Mouse (Mus musculus) megakaryocyte-erythroid progenitor cell, adult 5-6 weeks (primary cell): ENCODE data around the gene Hivep2. TPM values are rescaled to one million over a fixed set of nuclear protein-coding genes. Genes with fewer than 3 reads are reported as not detected.

ENCODE experiments used
- ATAC-seq: replicated peaks from 2 replicates; pipeline ENCODE4 v1.8.0; 2016; ENCODE audit warnings: mild to moderate bottlenecking, inconsistent platforms; ENCODE audit not compliant: severe bottlenecking, poor library complexity, low FRiP score, low TSS enrichment
- total RNA-seq, 2 experiments: library from RNA; stranded (forward) in 1 of 2; stranded (reverse) in 1 of 2; fragments of 200-1000, 215-1000 nt in 1 of 2; fragments of >200 nt in 1 of 2; fragmentation: Nextera tagmentation in 1 of 2; gene quantifications; 2 replicates each; pipeline ENCODE4 v1.2.3; 2014 to 2017

The Hivep2 gene
- total RNA-seq, 2 experiments from 2014 or later: 0.94 to 3.7 TPM

- ATAC-seq: no peak
Observed at GRCm38 (mm10) chr10:14017338-14017737, 51.5 kb downstream of the Hivep2 start.

DNA sequence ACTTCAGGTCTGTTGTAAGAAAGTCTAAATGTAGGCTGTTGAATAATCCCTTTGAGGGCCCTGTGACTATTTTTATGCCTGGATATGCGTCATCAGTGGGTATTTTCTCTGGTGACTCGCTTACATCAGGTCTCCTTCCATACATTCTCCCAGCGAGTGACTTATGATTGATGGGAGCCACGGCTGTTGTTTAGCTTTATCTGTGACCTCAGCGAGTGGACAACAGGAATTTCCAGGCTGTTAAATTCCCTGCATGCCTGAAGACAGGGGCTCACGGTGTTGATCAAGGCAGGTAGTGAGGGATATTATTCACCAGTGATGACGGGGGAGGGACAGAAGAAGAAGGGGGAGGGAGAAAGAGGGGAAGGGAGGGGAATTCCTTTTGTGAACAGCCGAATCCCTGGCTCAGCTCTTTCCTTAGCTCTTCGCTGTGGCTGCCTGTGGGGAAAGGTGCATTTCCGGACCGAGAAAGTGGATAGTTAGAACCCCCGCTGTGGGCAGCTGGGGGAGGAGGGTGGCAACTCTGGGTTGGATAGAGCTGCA lies 52.0 kb downstream of the Hivep2 start:
- ATAC-seq: no peak

DNA sequence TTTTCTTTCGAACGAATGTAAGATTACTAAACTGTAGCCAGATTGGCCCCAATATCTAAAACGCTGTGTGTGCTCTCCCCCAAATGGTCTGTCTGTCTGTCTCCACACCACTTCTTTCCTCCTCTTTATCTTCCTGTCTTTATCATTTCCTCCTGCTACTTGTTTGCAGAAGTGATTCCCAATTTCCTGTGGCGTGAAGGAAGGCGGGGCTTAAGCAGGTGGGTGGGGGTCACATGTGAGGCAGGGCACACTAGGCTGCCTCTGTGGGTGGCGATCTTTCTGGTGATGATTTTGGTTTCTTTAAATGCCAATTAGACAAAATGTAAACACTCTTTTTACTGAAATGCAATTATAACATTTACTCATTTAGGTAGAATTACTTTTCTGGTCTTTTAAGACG lies 52.8 kb downstream of the Hivep2 start:
- ATAC-seq: no peak

GRCm38 (mm10) chr10:14019198-14019597 lies 53.3 kb downstream of the Hivep2 start:
- no peak for ATAC-seq

GRCm38 (mm10) chr10:14020253-14020652 lies 54.4 kb downstream of the Hivep2 start:
- ATAC-seq: no peak

DNA sequence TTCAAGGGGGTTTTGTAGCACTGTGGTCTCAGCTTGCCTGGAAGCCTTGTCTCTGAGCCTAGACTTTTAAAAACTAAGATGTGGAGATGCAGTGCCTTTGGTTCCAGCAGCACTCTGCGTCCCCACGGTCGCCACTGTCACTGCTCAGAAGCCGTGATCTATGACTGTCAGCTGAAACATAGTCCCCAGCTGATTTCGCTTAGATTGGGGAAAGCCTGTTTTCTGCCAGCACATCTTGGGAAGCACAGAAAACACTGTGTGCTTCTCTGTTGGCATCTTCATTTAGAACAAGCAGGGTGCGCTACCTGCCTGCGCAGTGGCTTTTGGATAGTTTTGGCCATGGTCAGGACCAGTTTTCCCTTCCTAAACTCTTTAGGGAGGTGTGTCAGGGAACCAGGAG lies 59.1 kb downstream of the Hivep2 start:
- no peak for ATAC-seq

- ATAC-seq: no peak
Observed at GRCm38 (mm10) chr10:14027751-14028150, 61.9 kb downstream of the Hivep2 start.

GRCm38 (mm10) chr10:14028956-14029355 lies 63.1 kb downstream of the Hivep2 start:
- ATAC-seq: no peak

GRCm38 (mm10) chr10:14030458-14031035 lies 64.7 kb downstream of the Hivep2 start:
- no peak for ATAC-seq

GRCm38 (mm10) chr10:14032532-14032931 lies 66.7 kb downstream of the Hivep2 start:
- ATAC-seq: no peak

GRCm38 (mm10) chr10:14034046-14034445 lies 68.2 kb downstream of the Hivep2 start:
- ATAC-seq: no peak

- no peak for ATAC-seq
Observed at GRCm38 (mm10) chr10:14034790-14035189, 68.9 kb downstream of the Hivep2 start.

GRCm38 (mm10) chr10:14035607-14036006 lies 69.7 kb downstream of the Hivep2 start:
- ATAC-seq: no peak

DNA sequence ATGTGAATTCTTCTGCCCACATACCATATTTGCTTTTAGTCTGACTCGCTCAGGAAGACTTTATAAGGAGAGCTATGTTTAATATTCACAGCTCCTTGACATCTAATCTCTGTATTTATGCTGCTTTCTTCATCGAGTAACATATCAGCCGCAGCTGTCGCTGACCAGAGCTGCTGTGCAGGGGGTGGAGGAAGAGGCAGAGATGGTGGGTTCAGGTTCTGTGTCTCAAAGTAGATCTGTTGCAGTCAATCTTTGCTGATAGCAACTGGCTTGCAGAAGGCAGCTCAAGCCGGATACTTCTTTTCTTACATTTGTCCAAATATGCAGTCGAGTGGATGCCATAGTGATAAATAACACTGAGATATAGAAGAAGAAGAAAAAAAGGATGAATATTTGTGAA lies 70.6 kb downstream of the Hivep2 start:
- no peak for ATAC-seq

DNA sequence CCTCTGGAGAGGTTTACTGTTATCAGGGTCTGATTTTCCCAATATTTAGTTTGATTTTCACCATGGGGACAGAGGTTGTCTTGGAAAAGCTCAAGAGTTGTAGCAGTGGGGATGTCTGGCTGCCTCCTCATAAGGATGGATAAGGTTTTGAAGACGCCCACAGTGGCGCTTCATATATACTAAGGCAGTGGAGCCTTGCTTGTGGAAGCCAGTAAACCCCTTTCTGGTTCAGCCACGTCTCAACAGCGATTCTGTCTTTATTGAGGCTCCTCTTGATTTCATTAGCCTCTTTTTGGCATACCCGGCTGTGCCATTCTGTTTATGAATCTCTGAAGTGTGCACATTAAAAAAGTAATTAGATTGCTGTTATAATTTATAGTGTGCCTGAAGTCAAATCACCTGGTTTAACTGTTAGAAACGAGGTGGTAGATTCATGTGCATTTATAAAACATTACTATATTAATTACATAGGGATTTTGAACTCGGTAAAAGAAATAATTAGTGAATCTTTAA lies 72.2 kb downstream of the Hivep2 start:
- ATAC-seq: no peak

DNA sequence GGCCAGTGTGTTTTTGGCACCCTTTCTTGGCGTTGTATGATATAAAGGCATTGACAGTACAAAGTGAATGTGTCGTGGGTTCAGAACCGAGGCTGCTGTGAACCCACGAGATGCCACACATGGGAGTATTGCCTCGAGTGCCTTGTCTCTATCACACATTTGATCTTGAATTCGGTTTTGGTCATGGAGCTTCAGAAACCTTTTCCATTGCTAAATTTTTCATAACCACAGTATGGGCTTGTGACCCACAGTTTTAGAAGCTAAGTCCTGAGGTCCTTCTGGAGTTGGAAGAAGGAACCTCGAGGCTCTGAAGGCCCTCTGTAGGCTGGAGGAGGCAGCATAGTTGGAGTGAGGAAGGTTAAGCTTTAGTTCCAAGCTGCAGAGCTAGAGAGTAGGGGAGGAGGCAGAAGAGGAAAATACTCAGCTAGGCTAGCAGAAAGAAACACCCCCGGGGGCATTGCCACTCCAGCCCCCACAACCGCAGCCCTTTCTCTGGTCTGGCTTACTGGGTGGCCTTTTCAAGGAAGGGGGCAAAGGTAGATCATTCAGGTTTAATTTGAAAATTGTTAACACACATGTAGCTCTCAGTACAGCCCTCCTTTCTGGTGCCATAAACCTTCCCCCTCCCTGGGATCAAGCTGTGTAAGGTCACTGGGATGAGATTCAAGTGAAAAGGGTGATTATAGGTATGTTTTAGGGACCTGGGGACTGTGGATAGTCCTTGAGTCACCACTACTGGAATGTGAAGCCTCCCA lies 75.0 kb downstream of the Hivep2 start:
- no peak for ATAC-seq

- ATAC-seq: no peak
Observed at GRCm38 (mm10) chr10:14041606-14042005, 75.7 kb downstream of the Hivep2 start.

DNA sequence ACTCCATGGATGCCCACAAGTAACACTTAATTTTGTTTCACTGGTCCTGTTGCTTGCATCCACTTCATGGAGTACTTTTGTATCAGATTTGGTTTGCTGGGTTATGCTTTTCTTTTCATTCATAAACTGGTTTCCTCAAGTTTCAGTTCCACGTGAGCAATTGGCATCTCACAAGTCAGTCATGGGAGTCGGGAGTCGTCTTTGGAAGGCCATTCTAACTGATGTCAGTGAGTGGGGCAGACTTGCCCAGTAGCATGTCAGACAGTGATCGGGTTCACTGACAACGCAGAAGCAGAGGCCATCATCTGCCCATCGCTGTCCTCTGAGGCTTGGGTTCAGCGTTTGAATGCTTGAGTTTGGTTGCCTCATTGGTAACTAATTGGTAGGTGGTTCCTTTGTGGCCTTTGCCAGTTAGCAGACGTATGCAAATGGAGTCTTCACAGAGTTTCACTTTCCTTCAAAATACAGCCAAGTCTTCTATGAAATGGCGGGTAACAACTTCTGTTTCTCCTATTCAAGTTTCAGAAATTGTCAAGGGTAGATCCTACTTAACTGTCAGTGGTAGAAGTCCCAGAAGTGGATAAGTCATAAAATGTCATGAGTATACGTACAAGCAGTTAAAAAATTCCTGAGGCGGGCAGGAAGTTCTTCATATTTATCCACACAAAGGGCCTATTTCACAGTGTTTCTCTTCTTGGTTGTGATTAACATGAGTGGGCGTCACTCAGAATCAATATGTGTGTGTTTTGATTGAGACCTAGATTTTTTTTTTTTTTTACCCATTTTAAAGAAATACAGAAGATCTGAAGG lies 76.9 kb downstream of the Hivep2 start:
- ATAC-seq: no peak

DNA sequence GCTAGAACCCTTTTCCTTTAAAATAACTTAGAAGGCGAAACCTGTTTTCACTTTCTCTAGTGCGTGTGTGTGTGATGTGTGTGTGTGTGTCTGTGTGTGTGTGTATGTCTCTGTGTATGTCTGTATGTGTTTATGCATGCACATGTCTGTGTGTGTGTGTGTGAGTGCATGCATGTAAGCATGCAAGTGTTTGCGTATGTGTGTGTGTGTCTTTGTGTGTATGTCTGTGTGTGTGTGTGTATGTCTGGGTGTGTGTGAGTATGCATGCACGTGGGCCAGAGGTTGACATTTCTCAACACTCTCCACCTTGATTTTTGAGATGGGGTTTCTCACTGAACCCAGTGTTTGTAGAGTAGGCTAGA lies 77.5 kb downstream of the Hivep2 start:
- no peak for ATAC-seq
